Mouse (Mus musculus): ENCODE measurements around the gene Csrnp3. TPM values are rescaled to one million over a fixed set of nuclear protein-coding genes. Genes with fewer than 3 reads are reported as not detected.
A peak's percentile ranks its signal among the peaks of the same experiment; 100 is the strongest.

Gene Csrnp3
- total and polyA plus RNA-seq, 3 experiments: 2.2 to 2.5 (median 2.3) TPM

- dilution Hi-C loops (cut with MboI; ENCODE audit: extremely low pct_ligation_motif_present, extremely low pct_unique_long_range_greater_than_20kb, low sequenced_read_pairs) (no loop called here), in situ Hi-C loops (cut with MboI; ENCODE audit: low pct_ligation_motif_present, low pct_unique_long_range_greater_than_20kb, low sequenced_read_pairs) (no loop called here)
- Histone ChIP-seq H3K79me2 (replicated peaks; ENCODE audit: control insufficient read depth, extremely low read depth, insufficient read depth, poor library complexity, severe bottlenecking) (no peaks in the 10 kb centered on the region), H3K27me3 (replicated peaks) (no peaks in the 10 kb centered on the region), H3K36me3 (replicated peaks in 1 of 2; ENCODE audit: control insufficient read depth in 1 of 2, insufficient read depth in 1 of 2, low read length in 1 of 2) (no peaks in the 10 kb centered on the region), H3K27ac (ENCODE audit: insufficient read depth, low read depth) (no peak overlapping the region), H3K4me1 (ENCODE audit: control insufficient read depth in 1 of 2, insufficient read depth in 2 of 2) (no peaks in the 10 kb centered on the region), H3K4me3 (replicated peaks in 1 of 3; ENCODE audit: low read depth in 2 of 3, low read length in 2 of 3, poor library complexity in 1 of 3) (no peak overlapping the region), H3K9me3 (replicated peaks; ENCODE audit: low read length) (peaks cover 17% of the 10 kb centered on the region), H3K9ac (ENCODE audit: insufficient read depth, low read depth) (no peak overlapping the region), H3K4me2 (ENCODE audit: insufficient read depth, low read depth, poor library complexity, severe bottlenecking) (no peak overlapping the region)
- TF ChIP-seq EP300 (IDR thresholded peaks at IDR 0.05; ENCODE audit: low read length) (no peak), CTCF (conservative IDR thresholded peaks at IDR 0.05 in 1 of 2, IDR thresholded peaks at IDR 0.05 in 1 of 2; ENCODE audit: low read depth in 2 of 2, low read length in 2 of 2) (no peak), MYC (IDR thresholded peaks at IDR 0.05; ENCODE audit: low read depth, low read length) (no peak), IRF4 (IDR thresholded peaks at IDR 0.05; ENCODE audit: low read depth, low read length) (no peak), MEF2A (IDR thresholded peaks at IDR 0.05; ENCODE audit: borderline replicate concordance, low read depth, low read length) (no peak), KAT2A (IDR thresholded peaks at IDR 0.05; ENCODE audit: insufficient replicate concordance, low read length) (no peak), NRF1 (IDR thresholded peaks at IDR 0.05; ENCODE audit: low read depth, low read length) (no peak), ZNF384 (IDR thresholded peaks at IDR 0.05; ENCODE audit: low read depth, low read length) (no peak), POLR2A (IDR thresholded peaks at IDR 0.05; ENCODE audit: low read depth, low read length) (no peak)
- DNase-seq (ENCODE audit: extremely low read depth): no peak
Measured at GRCm38 (mm10) chr2:66034907-66035679, 189.5 kb downstream of the Csrnp3 start.

- TF ChIP-seq POLR2A (IDR thresholded peaks at IDR 0.05; ENCODE audit: low read depth, low read length): no peak
- TF ChIP-seq USF2 (conservative IDR thresholded peaks at IDR 0.05; ENCODE audit: low read depth, low read length): no peak
- TF ChIP-seq MAFK (IDR thresholded peaks at IDR 0.05; ENCODE audit: insufficient replicate concordance, low read length): no peak
- TF ChIP-seq RAD21 (IDR thresholded peaks at IDR 0.05; ENCODE audit: low read depth, low read length): peak; percentile 16
- no peak for TF ChIP-seq MYC (IDR thresholded peaks at IDR 0.05; ENCODE audit: low read depth, low read length)
- TF ChIP-seq CTCF (conservative IDR thresholded peaks at IDR 0.05 in 1 of 2, IDR thresholded peaks at IDR 0.05 in 1 of 2; ENCODE audit: low read depth in 2 of 2, low read length in 2 of 2): peak in 1 of 2 experiments; percentile 30; a peak in 2 of 4 replicates
- H3K4me1 ChIP-seq (ENCODE audit: control insufficient read depth in 1 of 2, insufficient read depth in 2 of 2): no peaks in the 10 kb centered on the region
- H3K4me3 ChIP-seq (replicated peaks in 1 of 3; ENCODE audit: low read depth in 2 of 3, low read length in 2 of 3, poor library complexity in 1 of 3): no peak overlapping the region
- no peaks in the 10 kb centered on the region for H3K79me2 ChIP-seq (replicated peaks; ENCODE audit: control insufficient read depth, extremely low read depth, insufficient read depth, poor library complexity, severe bottlenecking)
- peaks cover 22% of the 10 kb centered on the region for H3K9me3 ChIP-seq (replicated peaks; ENCODE audit: low read length)
- in situ Hi-C loops (cut with MboI; ENCODE audit: low pct_ligation_motif_present, low pct_unique_long_range_greater_than_20kb, low sequenced_read_pairs) (no loop called here), dilution Hi-C loops (cut with MboI; ENCODE audit: extremely low pct_ligation_motif_present, extremely low pct_unique_long_range_greater_than_20kb, low sequenced_read_pairs) (no loop called here)
- H3K4me2 ChIP-seq (ENCODE audit: insufficient read depth, low read depth, poor library complexity, severe bottlenecking): no peak overlapping the region
- DNase-seq (ENCODE audit: extremely low read depth): no peak
- H3K27ac ChIP-seq (ENCODE audit: insufficient read depth, low read depth): no peak overlapping the region
- no peaks in the 10 kb centered on the region for H3K36me3 ChIP-seq (replicated peaks in 1 of 2; ENCODE audit: control insufficient read depth in 1 of 2, insufficient read depth in 1 of 2, low read length in 1 of 2)
- H3K9ac ChIP-seq (ENCODE audit: insufficient read depth, low read depth): no peak overlapping the region
- H3K27me3 ChIP-seq (replicated peaks): no peaks in the 10 kb centered on the region
Measured at GRCm38 (mm10) chr2:66040611-66041010, 195.0 kb downstream of the Csrnp3 start.

All from CH12.LX (cell line).